Mouse (Mus musculus): ENCODE results near the gene Uvssa. TPM values are rescaled to one million over a fixed set of nuclear protein-coding genes. Genes with fewer than 3 reads are reported as not detected.

Uvssa gene
- polyA plus RNA-seq, 1 experiment, result 5.7 TPM

- Histone ChIP-seq H3K4me1 (ENCODE audit: control insufficient read depth, insufficient read depth, low read length) (peaks cover 1% of the 10 kb centered on the region; the same call in 1 of the 2 replicates), H3K4me3 (ENCODE audit: insufficient read depth, low read length) (no peak overlapping the region), H3K27ac (ENCODE audit: insufficient read depth, low read length) (no peak overlapping the region)
- no peak for TF ChIP-seq POLR2A (IDR thresholded peaks at IDR 0.05; ENCODE audit: extremely low read depth, insufficient read depth, low read length)
Observed at GRCm38 (mm10) chr5:33344070-33344469, 34.3 kb upstream of the Uvssa start.

- Histone ChIP-seq H3K27ac (ENCODE audit: insufficient read depth, low read length) (no peak overlapping the region), H3K4me3 (ENCODE audit: insufficient read depth, low read length) (no peak overlapping the region), H3K4me1 (ENCODE audit: control insufficient read depth, insufficient read depth, low read length) (peaks cover 8% of the 10 kb centered on the region)
- TF ChIP-seq POLR2A (IDR thresholded peaks at IDR 0.05; ENCODE audit: extremely low read depth, insufficient read depth, low read length), result no peak
- TF ChIP-seq CTCF (IDR thresholded peaks at IDR 0.05; ENCODE audit: extremely low read depth, insufficient read depth, low read length), result no peak
Observed at GRCm38 (mm10) chr5:33347620-33348019, 30.7 kb upstream of the Uvssa start.

GRCm38 (mm10) chr5:33349205-33349604 lies 29.1 kb upstream of the Uvssa start:
- no peak overlapping the region for H3K4me3 ChIP-seq (ENCODE audit: insufficient read depth, low read length)
- H3K27ac ChIP-seq (ENCODE audit: insufficient read depth, low read length), result no peak overlapping the region
- TF ChIP-seq CTCF (IDR thresholded peaks at IDR 0.05; ENCODE audit: extremely low read depth, insufficient read depth, low read length) (no peak), POLR2A (IDR thresholded peaks at IDR 0.05; ENCODE audit: extremely low read depth, insufficient read depth, low read length) (no peak)
- H3K4me1 ChIP-seq (ENCODE audit: control insufficient read depth, insufficient read depth, low read length), result peaks cover 6% of the 10 kb centered on the region

GRCm38 (mm10) chr5:33349706-33350105 lies 28.6 kb upstream of the Uvssa start:
- Histone ChIP-seq H3K4me3 (ENCODE audit: insufficient read depth, low read length) (no peak overlapping the region), H3K4me1 (ENCODE audit: control insufficient read depth, insufficient read depth, low read length) (peaks cover 8% of the 10 kb centered on the region), H3K27ac (ENCODE audit: insufficient read depth, low read length) (no peak overlapping the region)
- TF ChIP-seq POLR2A (IDR thresholded peaks at IDR 0.05; ENCODE audit: extremely low read depth, insufficient read depth, low read length) (no peak), CTCF (IDR thresholded peaks at IDR 0.05; ENCODE audit: extremely low read depth, insufficient read depth, low read length) (no peak)

- Histone ChIP-seq H3K27ac (ENCODE audit: insufficient read depth, low read length) (no peak overlapping the region), H3K4me3 (ENCODE audit: insufficient read depth, low read length) (no peak overlapping the region), H3K4me1 (ENCODE audit: control insufficient read depth, insufficient read depth, low read length) (peaks cover 8% of the 10 kb centered on the region)
- TF ChIP-seq CTCF (IDR thresholded peaks at IDR 0.05; ENCODE audit: extremely low read depth, insufficient read depth, low read length) (no peak), POLR2A (IDR thresholded peaks at IDR 0.05; ENCODE audit: extremely low read depth, insufficient read depth, low read length) (no peak)
Observed at GRCm38 (mm10) chr5:33351556-33352272, 26.6 kb upstream of the Uvssa start.

GRCm38 (mm10) chr5:33352273-33352645 lies 26.1 kb upstream of the Uvssa start:
- H3K4me1 ChIP-seq (ENCODE audit: control insufficient read depth, insufficient read depth, low read length), result peaks cover 9% of the 10 kb centered on the region
- H3K27ac ChIP-seq (ENCODE audit: insufficient read depth, low read length), result no peak overlapping the region
- no peak for TF ChIP-seq POLR2A (IDR thresholded peaks at IDR 0.05; ENCODE audit: extremely low read depth, insufficient read depth, low read length)
- TF ChIP-seq CTCF (IDR thresholded peaks at IDR 0.05; ENCODE audit: extremely low read depth, insufficient read depth, low read length), result no peak
- no peak overlapping the region for H3K4me3 ChIP-seq (ENCODE audit: insufficient read depth, low read length)

GRCm38 (mm10) chr5:33353011-33353410 lies 25.3 kb upstream of the Uvssa start:
- Histone ChIP-seq H3K4me1 (ENCODE audit: control insufficient read depth, insufficient read depth, low read length) (peaks cover 13% of the 10 kb centered on the region), H3K4me3 (ENCODE audit: insufficient read depth, low read length) (no peak overlapping the region), H3K27ac (ENCODE audit: insufficient read depth, low read length) (no peak overlapping the region)
- no peak for TF ChIP-seq POLR2A (IDR thresholded peaks at IDR 0.05; ENCODE audit: extremely low read depth, insufficient read depth, low read length)
- no peak for TF ChIP-seq CTCF (IDR thresholded peaks at IDR 0.05; ENCODE audit: extremely low read depth, insufficient read depth, low read length)

GRCm38 (mm10) chr5:33357494-33357893 lies 20.9 kb upstream of the Uvssa start:
- Histone ChIP-seq H3K4me1 (ENCODE audit: control insufficient read depth, insufficient read depth, low read length) (peaks cover 9% of the 10 kb centered on the region), H3K27ac (ENCODE audit: insufficient read depth, low read length) (no peak overlapping the region)
- TF ChIP-seq POLR2A (IDR thresholded peaks at IDR 0.05; ENCODE audit: extremely low read depth, insufficient read depth, low read length) (no peak), CTCF (IDR thresholded peaks at IDR 0.05; ENCODE audit: extremely low read depth, insufficient read depth, low read length) (no peak)

GRCm38 (mm10) chr5:33358467-33358866 lies 19.9 kb upstream of the Uvssa start:
- TF ChIP-seq CTCF (IDR thresholded peaks at IDR 0.05; ENCODE audit: extremely low read depth, insufficient read depth, low read length) (no peak), POLR2A (IDR thresholded peaks at IDR 0.05; ENCODE audit: extremely low read depth, insufficient read depth, low read length) (no peak)
- H3K4me3 ChIP-seq (ENCODE audit: insufficient read depth, low read length), result no peak overlapping the region
- H3K27ac ChIP-seq (ENCODE audit: insufficient read depth, low read length), result no peak overlapping the region
- peaks cover 10% of the 10 kb centered on the region for H3K4me1 ChIP-seq (ENCODE audit: control insufficient read depth, insufficient read depth, low read length)

More at GRCm38 (mm10) chr5:33357494-33357893, 20.9 kb upstream of the Uvssa start:
- no peak overlapping the region for H3K4me3 ChIP-seq (ENCODE audit: insufficient read depth, low read length)

- no peak overlapping the region for H3K4me3 ChIP-seq (ENCODE audit: insufficient read depth, low read length)
- no peak overlapping the region for H3K27ac ChIP-seq (ENCODE audit: insufficient read depth, low read length)
- TF ChIP-seq CTCF (IDR thresholded peaks at IDR 0.05; ENCODE audit: extremely low read depth, insufficient read depth, low read length) (no peak), POLR2A (IDR thresholded peaks at IDR 0.05; ENCODE audit: extremely low read depth, insufficient read depth, low read length) (no peak)
Observed at GRCm38 (mm10) chr5:33363263-33363662, 15.1 kb upstream of the Uvssa start.

More at GRCm38 (mm10) chr5:33363263-33363662, 15.1 kb upstream of the Uvssa start:
- peaks cover 5% of the 10 kb centered on the region; the same call in 1 of the 2 replicates for H3K4me1 ChIP-seq (ENCODE audit: control insufficient read depth, insufficient read depth, low read length)
